Mouse (Mus musculus): ENCODE results near the gene Cstf1.

DNA sequence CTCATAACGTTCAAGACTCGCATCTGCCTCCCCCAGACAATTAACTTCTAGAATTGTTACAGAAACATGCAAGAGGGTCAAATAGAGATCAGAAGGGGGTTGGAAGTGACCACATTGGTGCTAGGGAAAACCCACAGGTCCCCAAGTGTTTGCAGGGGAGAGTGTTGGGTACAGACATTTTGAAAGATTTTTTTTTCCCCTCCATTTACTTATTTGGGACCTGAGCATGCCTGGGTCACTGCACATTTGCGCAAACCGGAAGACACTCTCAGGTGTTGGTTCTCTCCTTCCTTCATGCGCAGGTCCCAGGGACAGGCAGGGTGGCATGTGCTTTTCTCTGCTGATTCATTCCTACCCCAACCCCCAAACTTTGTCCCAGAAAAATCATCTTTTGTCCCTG, 46.4 kb downstream of the Cstf1 start:
- TF ChIP-seq EP300 (IDR thresholded peaks at IDR 0.05), result no peak
- no peak for TF ChIP-seq CTCF (IDR thresholded peaks at IDR 0.05)
